Mouse (Mus musculus) neutrophil, adult 5-6 weeks (primary cell): Measurements from ENCODE around the gene Cd164l2. TPM values are rescaled to one million over a fixed set of nuclear protein-coding genes. Genes with fewer than 3 reads are reported as not detected.
A peak's percentile ranks its signal among the peaks of the same experiment; 100 is the strongest.

Experiments
- ATAC-seq: fragments of 151-379, 151-347 bp; 2 replicates; pipeline ENCODE4 v1.8.0; 2017; ENCODE audit warnings: mild to moderate bottlenecking, moderate TSS enrichment; ENCODE audit not compliant: insufficient number of reproducible peaks, poor library complexity, low FRiP score, severe bottlenecking; ENCODE audit errors: extremely low read depth
- total RNA-seq: library from RNA; stranded (forward); fragments of 200-1000 nt; gene quantifications from 2 replicates; pipeline ENCODE4 v1.2.3, GENCODE M21; 2017

Gene Cd164l2
- total RNA-seq, 1 experiment from 2014 or later: 2.9 TPM

DNA sequence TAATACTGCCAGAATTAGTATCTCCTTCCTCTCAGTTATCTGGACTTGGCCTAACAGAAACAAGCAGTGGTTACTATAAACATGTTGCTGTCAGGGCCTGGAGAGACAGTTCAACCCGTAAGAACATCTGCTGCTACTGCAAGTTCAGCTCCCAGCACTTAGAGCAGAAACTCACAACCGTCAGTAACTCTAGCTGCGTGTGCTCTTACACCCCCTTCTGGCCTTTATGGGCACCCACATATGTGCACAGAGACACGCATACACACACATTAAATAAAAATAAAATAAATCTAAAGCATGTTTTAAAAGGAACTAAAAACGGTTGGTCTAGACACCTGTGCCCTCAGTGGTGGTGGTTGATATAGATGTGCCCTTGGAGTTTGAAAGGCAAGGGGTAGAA is 25.1 kb upstream of the Cd164l2 start:
- ATAC-seq: no peak

DNA sequence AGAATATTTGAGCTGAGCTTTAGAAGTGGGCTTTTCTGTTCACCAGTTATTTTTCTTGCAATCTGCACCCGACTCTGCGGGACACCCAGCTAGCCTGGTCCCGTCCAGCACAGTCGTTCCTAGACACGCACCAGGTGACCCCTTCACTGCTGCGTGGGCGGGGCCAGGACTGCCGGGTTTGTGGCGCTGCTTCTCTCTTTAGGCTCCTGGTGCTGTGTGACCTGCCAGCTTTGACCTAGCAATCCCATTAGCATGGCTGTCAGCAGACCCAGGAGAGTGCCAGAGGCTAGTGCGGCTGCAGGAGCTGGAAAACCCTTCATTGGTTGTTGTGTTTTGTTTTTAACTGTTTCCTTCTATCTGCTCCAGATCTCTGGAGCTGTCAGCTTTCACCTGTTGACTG is 22.5 kb upstream of the Cd164l2 start:
- no peak for ATAC-seq

DNA sequence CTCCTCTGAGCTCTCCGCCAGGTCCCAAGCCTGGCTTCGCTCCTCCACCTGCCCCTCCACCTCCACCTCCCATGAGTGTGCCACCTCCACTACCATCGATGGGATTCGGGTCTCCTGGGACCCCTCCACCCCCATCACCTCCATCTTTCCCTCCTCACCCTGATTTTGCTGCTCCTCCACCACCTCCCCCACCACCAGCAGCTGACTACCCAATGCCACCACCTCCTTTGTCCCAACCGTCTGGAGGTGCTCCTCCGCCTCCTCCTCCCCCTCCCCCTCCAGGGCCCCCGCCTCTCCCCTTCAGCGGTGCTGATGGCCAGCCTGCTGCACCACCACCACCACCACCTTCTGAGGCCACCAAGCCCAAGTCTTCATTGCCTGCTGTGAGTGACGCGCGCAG is 17.4 kb upstream of the Cd164l2 start:
- ATAC-seq: no peak

DNA sequence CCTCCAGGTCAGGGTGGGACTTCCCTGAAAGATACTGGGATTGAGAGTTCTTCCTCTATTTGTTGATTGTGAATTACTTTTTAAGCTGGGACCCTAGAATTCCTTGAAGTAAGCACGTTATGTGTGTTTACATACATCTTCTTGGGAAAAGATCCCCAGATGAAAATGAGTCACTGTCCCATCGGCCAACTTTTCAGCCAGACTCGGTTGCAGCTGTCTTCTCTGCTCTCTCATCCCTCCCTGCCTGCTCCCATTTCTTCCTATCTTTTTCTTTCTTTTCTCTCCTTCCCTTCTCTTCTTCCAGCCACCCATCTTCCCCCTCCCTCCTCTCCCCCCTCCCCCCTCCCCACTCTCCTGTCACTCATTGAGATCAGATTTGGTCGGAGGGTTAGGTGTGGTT is 16.9 kb upstream of the Cd164l2 start:
- ATAC-seq: no peak

DNA sequence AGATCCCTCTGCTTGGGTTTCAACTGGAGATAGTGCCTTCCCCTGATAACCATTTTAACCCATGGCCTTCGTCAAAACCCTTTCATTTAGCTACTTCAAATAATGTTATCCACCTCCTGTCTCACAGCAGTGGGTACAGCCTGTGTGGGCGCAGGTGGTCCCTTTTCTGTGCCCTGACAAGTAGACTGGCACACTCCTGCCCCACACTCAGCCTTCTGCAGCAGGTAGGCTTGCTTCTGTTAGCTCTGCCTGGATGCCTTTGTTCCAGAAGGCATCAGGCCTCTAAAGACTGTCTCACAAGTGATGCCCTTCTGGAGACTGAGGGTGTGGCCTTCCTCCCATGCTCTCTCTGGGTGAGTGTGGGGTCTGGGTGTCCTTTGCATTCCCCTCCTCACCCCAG is 15.8 kb upstream of the Cd164l2 start:
- no peak for ATAC-seq

DNA sequence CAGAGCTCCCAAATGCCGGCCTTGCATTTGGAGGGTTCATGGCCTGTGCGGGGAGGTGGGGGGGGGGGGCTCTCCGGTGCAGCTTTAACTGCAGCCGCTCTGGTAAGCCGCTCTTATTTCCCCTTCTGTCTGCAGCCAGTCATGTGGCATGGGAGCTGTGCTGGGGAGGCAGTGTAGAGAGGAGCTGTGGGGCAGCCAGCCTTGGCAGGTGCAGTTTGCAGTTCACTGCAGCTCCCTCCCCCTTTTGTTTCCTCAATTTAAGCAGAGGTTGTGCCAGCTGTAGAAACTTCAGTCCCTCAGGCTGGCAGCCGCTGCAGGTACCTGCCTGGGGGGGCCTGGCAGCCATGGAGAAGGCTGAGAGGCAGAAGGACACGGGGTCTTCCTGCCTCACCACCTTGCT is 15.1 kb upstream of the Cd164l2 start:
- peak; percentile 61 for ATAC-seq

DNA sequence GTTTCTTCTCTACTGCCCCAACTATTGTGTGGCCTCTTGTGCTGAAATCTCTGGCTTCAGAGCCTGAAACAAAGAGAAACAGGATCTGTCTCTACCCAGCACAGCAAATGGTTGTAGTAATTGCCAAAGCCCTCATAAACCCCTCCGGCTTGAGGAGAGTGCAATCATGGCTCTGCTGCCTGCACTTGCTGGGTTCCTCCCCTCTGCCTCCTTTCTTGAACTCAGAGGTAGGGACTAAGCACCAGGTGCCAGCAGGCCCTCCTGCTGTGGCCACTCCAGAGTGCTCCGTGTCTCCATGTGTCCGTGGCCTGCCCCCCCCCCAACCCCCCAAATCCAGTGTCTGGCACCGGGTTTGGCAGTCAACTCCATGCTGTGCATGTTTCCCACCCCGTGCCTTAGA is 14.6 kb upstream of the Cd164l2 start:
- no peak for ATAC-seq

DNA sequence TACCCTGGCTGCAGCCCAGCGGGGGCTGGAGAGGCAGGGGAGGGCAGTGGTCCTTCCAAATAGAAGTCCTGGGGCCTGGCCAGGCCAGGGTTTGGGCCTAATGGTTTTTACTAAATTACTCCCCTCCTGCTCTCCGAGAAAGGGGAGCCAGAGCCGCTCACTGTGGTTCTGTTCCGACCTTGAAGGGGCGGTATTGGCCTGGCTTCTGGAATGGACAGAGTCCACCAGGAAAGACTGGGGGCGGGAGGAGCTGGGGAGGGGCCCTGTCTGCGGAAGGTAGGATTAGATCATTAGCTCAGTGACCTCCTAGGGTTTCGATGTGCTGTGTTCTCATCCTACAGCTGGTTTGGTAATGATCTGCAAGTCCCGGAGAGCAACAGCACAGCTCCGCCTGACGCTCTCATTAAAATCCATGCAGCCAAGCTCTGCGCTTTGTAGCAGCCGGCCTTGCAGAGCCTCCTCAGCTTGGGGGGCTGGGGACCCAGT is 14.1 kb upstream of the Cd164l2 start:
- no peak for ATAC-seq

DNA sequence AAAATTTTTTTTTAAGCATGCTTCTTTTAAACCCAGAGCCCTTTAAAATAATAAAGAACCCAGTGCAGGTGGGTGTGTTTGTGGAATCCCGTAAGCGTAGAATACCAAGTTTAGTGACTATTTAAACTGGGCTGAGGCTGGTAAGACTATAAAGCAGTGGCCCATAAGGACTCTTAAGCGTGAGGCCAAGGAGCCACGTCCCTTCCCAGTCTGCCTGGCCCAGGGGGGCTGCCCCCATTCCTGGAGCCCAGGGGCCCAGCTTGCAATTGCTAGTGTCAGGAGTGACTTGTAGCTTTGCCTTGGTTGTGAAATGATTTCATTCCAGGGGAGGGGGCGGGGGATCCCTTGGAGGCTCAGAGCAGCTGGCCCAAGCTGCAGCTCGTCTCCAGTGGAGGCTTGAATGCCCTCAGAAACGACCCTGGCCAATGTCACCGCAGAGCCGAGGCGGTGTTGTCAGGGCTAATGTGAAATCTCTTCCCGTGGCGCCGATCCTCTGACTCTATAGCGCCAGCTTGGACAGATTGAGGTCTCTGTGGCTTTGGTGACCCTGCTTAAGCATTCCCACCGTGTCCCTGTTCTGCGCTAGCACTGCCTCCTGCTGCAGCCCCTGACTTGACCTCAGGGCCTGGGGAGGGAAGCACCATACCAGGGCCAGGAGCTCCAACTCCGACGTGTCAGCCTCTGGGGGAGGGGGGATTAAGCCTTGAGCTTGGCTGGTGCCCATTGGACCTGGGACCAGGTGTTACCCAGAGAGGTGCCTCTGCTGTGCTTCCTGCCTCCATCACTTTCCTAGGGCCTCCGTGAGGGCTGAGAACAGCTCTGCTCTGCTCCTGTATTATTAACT is 13.4 kb upstream of the Cd164l2 start:
- ATAC-seq: no peak

DNA sequence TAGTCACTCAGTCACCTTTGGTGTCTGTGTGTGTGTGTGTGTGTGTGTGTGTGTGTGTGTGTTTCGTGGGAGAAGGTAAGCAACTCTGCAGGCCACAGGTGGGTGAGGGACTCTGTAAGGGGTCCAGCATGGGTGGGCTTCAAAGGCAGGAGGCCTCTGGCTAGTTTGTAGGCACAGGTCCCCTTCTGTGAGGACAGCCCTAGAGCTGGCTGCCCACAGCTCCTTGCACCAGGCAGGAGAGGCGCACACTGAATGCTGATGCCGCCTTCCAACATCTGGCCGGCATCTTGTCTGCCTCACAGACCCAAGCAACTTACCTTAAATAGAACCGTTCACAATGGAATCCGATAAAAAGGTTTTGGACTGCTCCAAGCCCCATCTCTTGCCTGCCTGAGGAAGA is 12.2 kb upstream of the Cd164l2 start:
- no peak for ATAC-seq

DNA sequence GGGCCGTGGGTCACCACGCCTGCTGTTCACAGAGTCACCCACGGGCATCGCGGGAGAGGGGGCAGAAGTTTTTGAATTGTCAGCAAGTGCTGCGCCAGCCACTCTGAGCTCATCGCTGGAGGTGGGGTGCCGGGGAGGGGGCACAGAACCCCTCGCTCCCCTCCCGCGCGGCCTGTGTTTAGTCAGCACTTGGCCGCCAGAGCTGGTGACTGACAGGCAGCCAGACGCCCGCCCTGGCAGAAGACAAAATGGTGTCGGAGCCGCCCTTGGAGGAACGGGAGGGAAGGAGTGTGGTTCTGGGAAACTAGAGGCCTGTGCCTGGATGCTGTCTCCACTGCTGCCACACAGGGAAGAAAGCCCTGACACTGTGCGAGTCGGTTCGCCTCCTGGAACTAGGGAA is 11.6 kb upstream of the Cd164l2 start:
- no peak for ATAC-seq

DNA sequence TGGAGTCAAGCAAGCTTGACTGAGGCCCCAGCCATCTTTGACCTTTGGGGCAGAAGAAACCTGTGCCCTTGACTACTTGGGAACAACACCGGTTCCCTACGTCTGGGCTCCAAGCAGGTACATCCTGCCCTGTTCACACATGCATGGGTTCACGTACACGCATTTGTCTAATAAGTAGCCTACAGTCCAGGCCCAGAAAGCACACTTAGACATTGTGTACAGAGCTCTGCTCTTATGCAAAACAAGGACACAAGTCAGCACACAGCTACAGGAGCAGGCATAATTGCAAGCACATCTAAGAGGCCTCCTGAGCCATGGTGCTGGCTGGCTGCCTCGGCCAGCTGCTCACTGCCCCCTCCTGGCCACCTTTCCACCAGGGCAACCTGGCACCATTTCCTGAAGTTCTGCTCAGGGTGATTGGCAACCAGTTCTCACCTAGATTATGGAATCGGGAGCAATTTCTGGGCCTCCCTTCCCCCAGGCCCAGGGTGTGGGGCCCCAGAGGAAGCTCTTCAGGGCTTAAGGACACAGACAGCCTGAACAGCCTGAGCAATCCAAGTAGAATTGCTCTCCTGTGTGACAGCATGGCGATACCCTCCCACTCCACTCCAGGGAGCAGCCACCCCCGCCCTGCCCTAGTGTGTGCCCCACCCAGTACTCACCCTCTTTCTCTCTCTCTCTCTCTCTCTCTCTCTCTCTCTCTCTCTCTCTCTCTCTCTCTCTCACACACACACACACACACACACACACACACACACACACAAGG is 10.7 kb upstream of the Cd164l2 start:
- ATAC-seq: peak; percentile 54

DNA sequence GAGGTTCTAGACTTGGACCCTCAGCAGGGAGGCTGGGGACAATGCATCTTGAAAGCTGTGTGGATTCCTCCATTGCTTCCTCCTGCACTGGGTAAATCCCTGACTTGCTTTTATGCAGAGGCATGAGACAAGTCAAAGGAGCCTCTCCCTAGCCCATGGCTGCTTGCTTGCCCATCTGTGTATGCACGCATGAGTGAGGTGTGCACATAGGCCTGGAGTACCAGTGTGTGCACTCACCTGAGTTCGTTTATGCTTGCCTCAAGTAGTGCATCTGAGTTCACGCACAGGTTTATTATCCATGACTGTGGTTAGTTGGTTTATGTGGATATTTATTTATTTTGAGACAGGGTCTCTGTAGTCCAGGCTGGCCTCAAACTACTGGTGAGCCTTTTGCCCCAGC is 9.7 kb upstream of the Cd164l2 start:
- ATAC-seq: no peak

DNA sequence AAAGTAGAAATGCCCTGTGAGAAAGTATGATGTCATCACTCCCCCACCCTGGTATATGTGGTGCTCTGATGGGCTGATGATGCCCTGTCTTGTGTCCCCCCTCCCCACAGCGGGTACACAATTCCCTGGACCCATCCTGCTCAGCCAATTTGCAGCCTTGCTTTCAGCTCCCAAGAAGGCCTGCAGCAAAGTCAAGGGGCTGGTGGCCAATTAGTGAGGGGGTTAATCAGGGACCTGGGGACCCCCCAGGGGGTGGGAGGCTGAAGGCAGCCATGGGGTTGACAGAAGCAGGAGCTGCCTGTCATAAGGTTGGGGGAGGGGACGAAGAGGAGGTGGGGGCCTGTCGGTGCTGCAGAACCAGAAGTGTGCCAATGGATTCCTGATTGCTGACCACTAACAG is 8.3 kb upstream of the Cd164l2 start:
- ATAC-seq: no peak

DNA sequence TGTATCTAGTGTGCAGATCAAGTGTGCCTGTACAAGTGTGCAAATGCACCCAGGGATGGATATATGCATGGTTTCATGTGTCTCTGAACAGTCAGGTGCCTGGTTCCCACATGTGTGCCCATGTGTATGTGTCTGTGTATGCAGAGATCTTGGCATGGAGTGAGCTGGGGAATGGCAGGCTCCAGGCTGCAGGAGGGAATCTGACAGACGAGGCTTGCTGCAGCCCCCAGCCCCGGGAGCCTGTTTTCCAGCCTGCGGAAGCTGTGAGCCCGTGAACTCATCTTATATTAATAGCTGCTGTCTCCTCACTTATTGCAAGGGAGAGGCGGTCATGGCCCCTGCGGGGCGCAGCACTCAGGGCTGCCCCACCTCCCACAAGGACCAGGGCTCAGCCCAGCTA is 7.6 kb upstream of the Cd164l2 start:
- no peak for ATAC-seq

DNA sequence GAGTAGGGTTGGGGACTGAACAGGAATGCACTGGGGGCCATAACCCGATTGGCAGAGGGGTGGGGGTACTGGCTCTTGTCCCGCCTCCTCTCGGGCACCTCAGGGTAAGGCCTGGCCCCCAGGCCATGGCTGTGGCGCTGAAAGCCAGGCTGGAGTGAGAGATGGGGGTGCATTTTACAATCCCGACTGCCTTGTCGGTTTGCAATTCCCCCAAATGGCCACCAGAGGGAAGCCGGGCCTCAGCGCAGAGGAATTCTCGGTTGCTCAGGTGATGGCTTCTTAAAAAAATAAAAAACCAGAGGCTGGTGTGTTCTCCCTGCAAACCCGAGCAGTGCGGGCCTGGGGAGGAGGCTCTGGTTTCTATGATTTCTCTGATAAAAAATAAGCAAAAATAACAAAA is 2.6 kb upstream of the Cd164l2 start:
- ATAC-seq: peak; percentile 52

DNA sequence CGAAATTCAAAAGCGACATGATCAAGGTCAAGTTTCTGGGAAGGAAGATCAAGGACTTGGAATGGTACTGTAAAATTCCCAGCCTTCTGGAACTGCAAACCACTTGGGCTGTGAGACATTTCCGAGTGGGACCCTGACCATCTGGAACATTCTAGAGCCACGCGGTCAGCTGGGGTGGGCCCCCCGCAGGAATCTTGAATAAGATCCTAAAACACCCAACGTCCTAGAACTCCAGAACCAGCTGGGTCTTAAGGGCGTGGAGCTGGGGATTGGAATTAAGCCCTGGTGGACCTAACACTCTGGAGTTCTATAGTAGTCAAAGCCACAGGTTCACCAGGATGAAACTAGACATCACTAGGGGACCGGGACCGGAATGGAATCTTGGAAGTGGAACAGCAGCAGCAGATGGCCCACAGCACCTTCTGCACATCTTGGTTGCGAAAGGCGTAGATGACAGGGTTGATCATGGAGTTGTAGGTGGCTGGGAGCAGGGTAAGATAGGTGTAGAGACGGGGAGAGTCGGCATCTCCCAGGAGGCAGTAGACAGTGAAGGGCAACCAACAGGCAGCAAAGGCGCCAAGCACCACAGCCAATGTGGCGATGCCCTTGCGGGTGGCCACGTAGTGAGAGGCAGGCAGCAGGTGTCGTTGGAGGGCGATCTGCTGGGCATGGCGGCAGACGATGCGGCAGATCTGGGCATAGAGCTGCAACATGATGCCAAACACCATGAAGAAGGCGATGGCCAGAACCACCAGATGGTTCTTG is 1.7 kb upstream of the Cd164l2 start:
- no peak for ATAC-seq

DNA sequence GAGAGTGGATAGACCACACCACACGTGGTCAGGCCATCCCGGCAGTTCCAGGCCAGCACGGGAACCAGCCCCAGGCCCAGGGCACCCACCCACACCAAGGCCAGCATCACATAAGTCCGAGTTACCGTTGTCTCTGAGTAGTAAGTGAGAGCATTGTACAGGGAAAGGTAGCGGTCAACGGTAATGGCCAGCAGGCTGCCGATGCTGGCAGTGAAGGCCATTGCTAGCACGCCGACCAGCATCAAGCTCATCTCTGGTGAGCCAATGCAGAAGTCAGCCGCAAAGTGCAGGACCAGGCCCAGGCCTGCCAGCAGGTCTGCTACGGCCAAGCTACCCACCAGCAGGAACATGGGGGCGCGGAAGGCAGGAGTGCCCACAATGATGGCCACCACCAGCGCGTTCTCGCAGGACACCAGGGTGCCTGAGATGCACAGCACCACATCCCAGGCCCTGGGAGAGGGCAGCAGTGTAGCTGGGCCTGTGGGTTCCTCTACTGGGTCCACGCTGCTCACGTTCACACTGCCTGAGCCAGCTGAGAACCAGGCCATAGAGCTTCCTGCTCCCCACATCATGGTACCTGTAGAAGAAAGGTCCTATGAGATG is 1.0 kb upstream of the Cd164l2 start:
- no peak for ATAC-seq

DNA sequence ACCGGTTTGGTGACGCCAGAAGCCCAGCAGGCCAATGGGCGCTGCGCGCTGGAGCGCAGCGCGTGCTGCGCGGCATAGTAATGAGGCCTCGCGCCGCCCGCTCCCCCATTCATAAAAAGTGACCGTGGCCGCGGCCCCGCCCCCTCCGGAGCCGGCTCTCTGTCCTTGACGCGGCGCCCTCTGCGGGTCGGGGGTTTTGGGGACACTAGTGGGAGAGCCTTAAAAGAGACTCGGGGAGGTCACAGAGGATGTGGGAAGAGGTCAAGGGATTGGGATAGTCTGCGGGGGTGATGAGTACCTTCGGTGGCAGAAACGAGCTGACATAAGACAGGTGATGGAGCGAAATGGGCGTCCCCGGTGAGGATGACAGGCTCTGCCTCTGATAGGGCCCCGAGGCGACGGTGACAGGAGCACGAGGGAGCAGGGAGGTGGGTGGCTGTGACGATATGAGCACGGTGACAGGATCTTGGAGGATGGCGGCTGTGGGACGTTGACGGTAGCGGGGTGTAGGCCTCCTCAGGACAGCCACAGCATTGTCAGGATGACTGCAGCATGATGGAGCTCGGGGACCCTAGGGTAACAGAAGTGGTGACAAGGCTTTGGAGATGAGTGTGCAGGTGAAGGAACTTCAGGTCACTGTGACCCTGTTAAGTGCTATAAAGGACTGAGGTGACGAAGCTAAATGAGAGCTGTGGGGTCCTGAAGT is 784 bp downstream of the Cd164l2 start:
- peak; percentile 28; the same call in 1 of the 2 replicates for ATAC-seq
